Mouse (Mus musculus): Measurements from ENCODE around the gene Hipk2. TPM values are rescaled to one million over a fixed set of nuclear protein-coding genes. Genes with fewer than 3 reads are reported as not detected.

Hipk2 gene
- total and polyA plus RNA-seq, 2 experiments from 2014 or later, result 17.8 to 28.6 TPM

- no peaks in the 10 kb centered on the region for H3K36me3 ChIP-seq (ENCODE audit: insufficient read depth)
- 91% methylated on average over 10 of the region's 10 CpGs for WGBS
- H3K4me3 ChIP-seq (ENCODE audit: low read depth, low read length), result no peak overlapping the region
- no peak for DNase-seq
- H3K9me3 ChIP-seq (ENCODE audit: low read length), result no peaks in the 10 kb centered on the region
- no peak for TF ChIP-seq CTCF (IDR thresholded peaks at IDR 0.05; ENCODE audit: low read depth)
- no peak for ATAC-seq
- no peak overlapping the region for H3K9ac ChIP-seq
- no peak overlapping the region for H3K4me2 ChIP-seq (ENCODE audit: low read depth)
- H3K27me3 ChIP-seq (ENCODE audit: insufficient read depth, low read length), result no peaks in the 10 kb centered on the region
- no peaks in the 10 kb centered on the region for H3K4me1 ChIP-seq (ENCODE audit: insufficient read depth)
- no peak overlapping the region for H3K27ac ChIP-seq (ENCODE audit: low read depth, low read length)
Measured at GRCm38 (mm10) chr6:38902820-38903439, 27.0 kb upstream of the Hipk2 start.

- H3K9me3 ChIP-seq (ENCODE audit: low read length), result no peaks in the 10 kb centered on the region
- H3K9ac ChIP-seq, result no peak overlapping the region
- no peak overlapping the region for H3K27ac ChIP-seq (ENCODE audit: low read depth, low read length)
- 92% methylated on average over 3 of the region's 3 CpGs for WGBS
- no peaks in the 10 kb centered on the region for H3K36me3 ChIP-seq (ENCODE audit: insufficient read depth)
- no peak overlapping the region for H3K4me3 ChIP-seq (ENCODE audit: low read depth, low read length)
- no peak for TF ChIP-seq CTCF (IDR thresholded peaks at IDR 0.05; ENCODE audit: low read depth)
- H3K4me2 ChIP-seq (ENCODE audit: low read depth), result no peak overlapping the region
- H3K27me3 ChIP-seq (ENCODE audit: insufficient read depth, low read length), result no peaks in the 10 kb centered on the region
- no peak for ATAC-seq
- DNase-seq, result no peak
- no peaks in the 10 kb centered on the region; the same call in 1 of the 2 replicates for H3K4me1 ChIP-seq (ENCODE audit: insufficient read depth)
Measured at GRCm38 (mm10) chr6:38901636-38902035, 25.7 kb upstream of the Hipk2 start.

DNA sequence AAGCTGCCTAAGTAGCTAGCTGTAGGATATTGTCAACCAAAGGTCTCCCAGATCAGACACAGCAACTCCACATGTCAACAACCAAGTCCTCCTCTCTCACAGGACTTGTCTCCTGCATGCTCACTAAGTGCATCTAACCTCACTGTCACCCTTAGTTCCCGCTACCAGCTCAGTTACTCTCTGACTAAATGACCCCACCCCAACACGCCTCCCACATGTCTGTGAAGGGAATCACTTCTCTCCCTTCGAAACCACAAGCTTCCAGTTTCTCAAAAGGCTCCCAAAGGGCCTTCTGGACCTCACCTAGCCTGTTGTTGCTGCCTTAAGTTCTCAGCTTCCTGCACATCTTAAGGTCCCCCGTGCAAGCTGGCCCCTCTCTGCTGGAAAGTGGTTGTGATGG is 25.2 kb upstream of the Hipk2 start:
- Histone ChIP-seq H3K36me3 (ENCODE audit: insufficient read depth) (no peaks in the 10 kb centered on the region), H3K4me2 (ENCODE audit: low read depth) (no peak overlapping the region), H3K27ac (ENCODE audit: low read depth, low read length) (no peak overlapping the region), H3K4me3 (ENCODE audit: low read depth, low read length) (no peak overlapping the region), H3K27me3 (ENCODE audit: insufficient read depth, low read length) (no peaks in the 10 kb centered on the region), H3K9ac (no peak overlapping the region), H3K4me1 (ENCODE audit: insufficient read depth) (no peaks in the 10 kb centered on the region; the same call in 1 of the 2 replicates), H3K9me3 (ENCODE audit: low read length) (no peaks in the 10 kb centered on the region)
- ATAC-seq, result no peak
- WGBS, result 89% methylated on average over 4 of the region's 4 CpGs
- no peak for TF ChIP-seq CTCF (IDR thresholded peaks at IDR 0.05; ENCODE audit: low read depth)
- DNase-seq, result no peak

GRCm38 (mm10) chr6:38900479-38901126 is 24.6 kb upstream of the Hipk2 start:
- Histone ChIP-seq H3K9ac (no peak overlapping the region), H3K4me1 (ENCODE audit: insufficient read depth) (no peaks in the 10 kb centered on the region; the same call in 1 of the 2 replicates), H3K36me3 (ENCODE audit: insufficient read depth) (no peaks in the 10 kb centered on the region), H3K4me2 (ENCODE audit: low read depth) (no peak overlapping the region), H3K27me3 (ENCODE audit: insufficient read depth, low read length) (no peaks in the 10 kb centered on the region), H3K4me3 (ENCODE audit: low read depth, low read length) (no peak overlapping the region), H3K27ac (ENCODE audit: low read depth, low read length) (no peak overlapping the region), H3K9me3 (ENCODE audit: low read length) (no peaks in the 10 kb centered on the region)
- ATAC-seq (no peak), DNase-seq (no peak)
- WGBS, result 93% methylated on average over 4 of the region's 4 CpGs
- no peak for TF ChIP-seq CTCF (IDR thresholded peaks at IDR 0.05; ENCODE audit: low read depth)

- H3K9ac ChIP-seq, result no peak overlapping the region
Measured at GRCm38 (mm10) chr6:38900073-38900472, 24.1 kb upstream of the Hipk2 start.

GRCm38 (mm10) chr6:38893615-38894014 is 17.6 kb upstream of the Hipk2 start:
- no peak overlapping the region for H3K4me3 ChIP-seq (ENCODE audit: low read depth, low read length)
- no peaks in the 10 kb centered on the region; the same call in 1 of the 2 replicates for H3K4me1 ChIP-seq (ENCODE audit: insufficient read depth)
- H3K4me2 ChIP-seq (ENCODE audit: low read depth), result no peak overlapping the region
- H3K36me3 ChIP-seq (ENCODE audit: insufficient read depth), result no peaks in the 10 kb centered on the region
- H3K9ac ChIP-seq, result no peak overlapping the region
- 90% methylated on average over 3 of the region's 3 CpGs for WGBS
- no peaks in the 10 kb centered on the region for H3K9me3 ChIP-seq (ENCODE audit: low read length)
- TF ChIP-seq CTCF (IDR thresholded peaks at IDR 0.05; ENCODE audit: low read depth), result no peak
- ATAC-seq, result no peak
- no peak overlapping the region for H3K27ac ChIP-seq (ENCODE audit: low read depth, low read length)
- H3K27me3 ChIP-seq (ENCODE audit: insufficient read depth, low read length), result no peaks in the 10 kb centered on the region
- no peak for DNase-seq

More at GRCm38 (mm10) chr6:38900073-38900472, 24.1 kb upstream of the Hipk2 start:
- no peak overlapping the region for H3K4me2 ChIP-seq (ENCODE audit: low read depth)
- H3K27me3 ChIP-seq (ENCODE audit: insufficient read depth, low read length), result no peaks in the 10 kb centered on the region
- H3K4me3 ChIP-seq (ENCODE audit: low read depth, low read length), result no peak overlapping the region
- H3K4me1 ChIP-seq (ENCODE audit: insufficient read depth), result no peaks in the 10 kb centered on the region; the same call in 1 of the 2 replicates
- TF ChIP-seq CTCF (IDR thresholded peaks at IDR 0.05; ENCODE audit: low read depth), result no peak
- ATAC-seq, result no peak
- DNase-seq, result no peak
- H3K27ac ChIP-seq (ENCODE audit: low read depth, low read length), result no peak overlapping the region
- WGBS, result 94% methylated on average over 4 of the region's 4 CpGs
- H3K9me3 ChIP-seq (ENCODE audit: low read length), result no peaks in the 10 kb centered on the region
- no peaks in the 10 kb centered on the region for H3K36me3 ChIP-seq (ENCODE audit: insufficient read depth)

DNA sequence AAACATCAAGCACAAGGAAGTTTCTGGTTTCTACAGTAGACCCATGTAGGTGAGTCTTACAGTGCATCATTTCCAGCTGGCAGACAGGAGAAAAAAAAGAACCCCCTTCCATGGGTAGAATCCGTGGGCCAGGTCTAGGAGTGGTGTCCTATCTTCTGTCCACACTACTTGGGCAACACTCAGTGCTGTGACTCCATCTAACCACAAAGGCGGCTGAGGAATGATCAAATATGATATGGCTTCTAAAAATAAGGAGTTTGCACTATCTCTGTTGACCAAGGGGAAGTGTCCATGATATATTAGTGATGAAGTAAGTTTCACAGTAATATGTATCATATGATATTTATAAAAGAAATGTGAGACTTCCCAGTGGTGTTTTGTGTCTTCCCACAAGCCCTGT is 16.1 kb upstream of the Hipk2 start:
- H3K27ac ChIP-seq (ENCODE audit: low read depth, low read length), result no peak overlapping the region
- DNase-seq (no peak), ATAC-seq (no peak)
- H3K9ac ChIP-seq, result no peak overlapping the region
- H3K4me1 ChIP-seq (ENCODE audit: insufficient read depth), result no peaks in the 10 kb centered on the region
- no peaks in the 10 kb centered on the region for H3K36me3 ChIP-seq (ENCODE audit: insufficient read depth)
- no peaks in the 10 kb centered on the region for H3K9me3 ChIP-seq (ENCODE audit: low read length)
- no peak for TF ChIP-seq CTCF (IDR thresholded peaks at IDR 0.05; ENCODE audit: low read depth)
- WGBS, result 90% methylated on average over 2 of the region's 2 CpGs
- no peaks in the 10 kb centered on the region for H3K27me3 ChIP-seq (ENCODE audit: insufficient read depth, low read length)
- no peak overlapping the region for H3K4me2 ChIP-seq (ENCODE audit: low read depth)
- no peak overlapping the region for H3K4me3 ChIP-seq (ENCODE audit: low read depth, low read length)

Measured in forebrain, postnatal 0 days (tissue).